Mouse (Mus musculus): ENCODE measurements at regions not wholly inside any gene's neighbourhood (a gene's known extent, or its start where the extent isn't known, plus 50 kb on each side); places are given as distances from the start of the nearest gene placed in this dataset.

- WGBS, result 64% methylated on average over 6 of the region's 6 CpGs
- peak; percentile 76 for TF ChIP-seq CTCF (IDR thresholded peaks at IDR 0.05)
- peak; percentile 90 for DNase-seq (ENCODE audit: low spot score)
- Histone ChIP-seq H3K4me2 (ENCODE audit: low read depth, low read length, poor library complexity, severe bottlenecking) (no peak overlapping the region), H3K4me3 (ENCODE audit: low read depth, low read length) (no peak overlapping the region), H3K9me3 (ENCODE audit: low read length) (no peaks in the 10 kb centered on the region), H3K36me3 (ENCODE audit: insufficient read depth, low read length) (no peaks in the 10 kb centered on the region), H3K9ac (replicated peaks; ENCODE audit: low read length, poor library complexity, severe bottlenecking) (no peak overlapping the region), H3K27me3 (ENCODE audit: insufficient read depth, low read length) (no peaks in the 10 kb centered on the region; the same call in 1 of the 2 replicates), H3K27ac (ENCODE audit: low read depth, low read length) (no peak overlapping the region), H3K4me1 (ENCODE audit: insufficient read depth, low read length) (no peaks in the 10 kb centered on the region)
- no peak for ATAC-seq (ENCODE audit: low FRiP score)
Observed at GRCm38 (mm10) chr8:34484551-34485335, 373.2 kb upstream of the Gm10131 start.

DNA sequence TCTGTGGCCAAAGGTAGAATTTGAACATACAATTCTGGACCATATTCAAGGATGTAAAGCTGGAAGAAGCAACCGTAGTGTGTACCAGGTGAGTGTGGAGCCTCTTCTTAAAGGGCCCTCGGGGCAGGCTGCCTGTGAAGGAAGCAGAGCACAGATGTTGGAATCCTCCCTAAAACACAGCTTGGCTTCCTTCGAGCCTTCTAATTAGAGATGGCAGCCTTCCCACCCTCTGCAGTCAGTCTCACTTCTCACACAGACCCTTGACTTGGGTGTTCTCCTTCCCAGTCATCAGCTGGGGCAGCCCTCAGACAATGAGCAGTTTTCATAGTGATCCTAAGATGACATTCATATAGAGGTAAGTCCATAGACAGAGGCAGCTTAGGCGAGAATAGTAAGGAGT lies 371.7 kb upstream of the Gm10131 start:
- ATAC-seq (ENCODE audit: low FRiP score) (no peak), DNase-seq (ENCODE audit: low spot score) (no peak)
- 64% methylated on average over 4 of the region's 4 CpGs for WGBS

GRCm38 (mm10) chr8:34482676-34483075 lies 371.1 kb upstream of the Gm10131 start:
- H3K9me3 ChIP-seq (ENCODE audit: low read length), result no peaks in the 10 kb centered on the region
- TF ChIP-seq CTCF (IDR thresholded peaks at IDR 0.05), result no peak
- whole genome bisulfite sequencing, result 98% methylated on average over 2 of the region's 2 CpGs
- H3K27me3 ChIP-seq (ENCODE audit: insufficient read depth, low read length), result no peaks in the 10 kb centered on the region; the same call in 1 of the 2 replicates
- H3K4me3 ChIP-seq (ENCODE audit: low read depth, low read length), result no peak overlapping the region
- H3K4me2 ChIP-seq (ENCODE audit: low read depth, low read length, poor library complexity, severe bottlenecking), result no peak overlapping the region
- H3K36me3 ChIP-seq (ENCODE audit: insufficient read depth, low read length), result no peaks in the 10 kb centered on the region
- DNase-seq (ENCODE audit: low spot score), result no peak
- no peaks in the 10 kb centered on the region for H3K4me1 ChIP-seq (ENCODE audit: insufficient read depth, low read length)
- no peak overlapping the region for H3K27ac ChIP-seq (ENCODE audit: low read depth, low read length)
- ATAC-seq (ENCODE audit: low FRiP score), result no peak
- H3K9ac ChIP-seq (replicated peaks; ENCODE audit: low read length, poor library complexity, severe bottlenecking), result no peak overlapping the region

More for the DNA sequence above, 371.7 kb upstream of the Gm10131 start:
- Histone ChIP-seq H3K27ac (ENCODE audit: low read depth, low read length) (no peak overlapping the region), H3K4me1 (ENCODE audit: insufficient read depth, low read length) (no peaks in the 10 kb centered on the region), H3K27me3 (ENCODE audit: insufficient read depth, low read length) (no peaks in the 10 kb centered on the region; the same call in 1 of the 2 replicates), H3K9me3 (ENCODE audit: low read length) (no peaks in the 10 kb centered on the region), H3K4me3 (ENCODE audit: low read depth, low read length) (no peak overlapping the region), H3K9ac (replicated peaks; ENCODE audit: low read length, poor library complexity, severe bottlenecking) (no peak overlapping the region), H3K4me2 (ENCODE audit: low read depth, low read length, poor library complexity, severe bottlenecking) (no peak overlapping the region), H3K36me3 (ENCODE audit: insufficient read depth, low read length) (no peaks in the 10 kb centered on the region)
- no peak for TF ChIP-seq CTCF (IDR thresholded peaks at IDR 0.05)

DNA sequence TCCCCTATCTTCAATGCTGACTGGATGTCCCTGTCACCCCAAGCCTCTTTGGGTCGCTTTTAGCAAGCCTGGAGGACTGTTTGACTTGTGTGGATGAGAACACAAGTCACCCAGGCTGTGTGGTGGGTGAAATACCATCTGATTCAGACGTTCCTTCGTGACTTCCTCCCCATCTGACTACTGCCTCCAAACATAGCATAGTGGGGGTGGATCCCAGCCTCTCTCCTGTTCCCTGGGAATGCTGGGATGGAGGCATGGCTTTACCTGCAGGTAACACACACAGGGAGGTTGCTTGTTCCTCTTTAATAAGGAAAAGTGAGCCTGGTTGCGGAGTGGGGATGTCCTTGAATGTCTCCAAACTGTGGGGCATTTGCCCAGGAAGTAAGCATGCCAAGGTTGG lies 369.0 kb upstream of the Gm10131 start:
- no peaks in the 10 kb centered on the region for H3K27me3 ChIP-seq (ENCODE audit: insufficient read depth, low read length)
- DNase-seq (ENCODE audit: low spot score) (no peak), ATAC-seq (ENCODE audit: low FRiP score) (no peak)
- H3K36me3 ChIP-seq (ENCODE audit: insufficient read depth, low read length), result no peaks in the 10 kb centered on the region
- H3K27ac ChIP-seq (ENCODE audit: low read depth, low read length), result no peak overlapping the region
- H3K4me1 ChIP-seq (ENCODE audit: insufficient read depth, low read length), result no peaks in the 10 kb centered on the region
- no peak for TF ChIP-seq CTCF (IDR thresholded peaks at IDR 0.05)
- H3K4me3 ChIP-seq (ENCODE audit: low read depth, low read length), result no peak overlapping the region
- 82% methylated on average over 4 of the region's 4 CpGs for WGBS
- H3K9me3 ChIP-seq (ENCODE audit: low read length), result no peaks in the 10 kb centered on the region
- no peak overlapping the region for H3K4me2 ChIP-seq (ENCODE audit: low read depth, low read length, poor library complexity, severe bottlenecking)
- H3K9ac ChIP-seq (replicated peaks; ENCODE audit: low read length, poor library complexity, severe bottlenecking), result no peak overlapping the region

GRCm38 (mm10) chr8:34478891-34479290 lies 367.4 kb upstream of the Gm10131 start:
- ATAC-seq (ENCODE audit: low FRiP score), result no peak
- Histone ChIP-seq H3K4me3 (ENCODE audit: low read depth, low read length) (no peak overlapping the region), H3K27ac (ENCODE audit: low read depth, low read length) (no peak overlapping the region), H3K4me2 (ENCODE audit: low read depth, low read length, poor library complexity, severe bottlenecking) (no peak overlapping the region), H3K9me3 (ENCODE audit: low read length) (no peaks in the 10 kb centered on the region), H3K36me3 (ENCODE audit: insufficient read depth, low read length) (no peaks in the 10 kb centered on the region), H3K27me3 (ENCODE audit: insufficient read depth, low read length) (no peaks in the 10 kb centered on the region), H3K4me1 (ENCODE audit: insufficient read depth, low read length) (0 out of 2 replicates have a peak, but pooled peaks cover 2% of the 10 kb centered on the region), H3K9ac (replicated peaks; ENCODE audit: low read length, poor library complexity, severe bottlenecking) (no peak overlapping the region)
- WGBS, result 73% methylated on average over 3 of the region's 3 CpGs
- TF ChIP-seq CTCF (IDR thresholded peaks at IDR 0.05), result no peak
- no peak for DNase-seq (ENCODE audit: low spot score)

DNA sequence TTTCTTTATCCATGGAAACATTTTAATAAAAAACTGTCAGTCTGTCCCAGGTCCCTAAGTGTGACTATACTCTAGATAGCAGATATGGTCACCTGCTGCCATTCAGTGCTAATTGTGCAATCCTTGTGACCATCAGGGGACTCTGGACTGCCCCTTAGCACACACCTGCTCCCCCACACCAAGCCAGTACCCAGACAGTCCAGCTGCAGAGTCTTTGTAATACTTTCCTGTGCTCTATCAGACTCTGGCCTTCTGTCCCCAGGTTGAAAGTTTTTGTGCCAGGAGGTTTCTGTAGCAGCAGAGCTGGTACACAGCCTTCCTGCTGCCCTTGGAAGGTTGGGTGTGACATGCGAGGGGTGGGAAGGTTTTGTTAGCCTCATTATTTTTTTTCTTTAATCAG lies 366.9 kb upstream of the Gm10131 start:
- ATAC-seq (ENCODE audit: low FRiP score) (no peak), DNase-seq (ENCODE audit: low spot score) (no peak)
- Histone ChIP-seq H3K27me3 (ENCODE audit: insufficient read depth, low read length) (no peaks in the 10 kb centered on the region), H3K9ac (replicated peaks; ENCODE audit: low read length, poor library complexity, severe bottlenecking) (no peak overlapping the region), H3K4me1 (ENCODE audit: insufficient read depth, low read length) (peaks cover 5% of the 10 kb centered on the region; the same call in 1 of the 2 replicates), H3K9me3 (ENCODE audit: low read length) (no peaks in the 10 kb centered on the region), H3K4me2 (ENCODE audit: low read depth, low read length, poor library complexity, severe bottlenecking) (no peak overlapping the region), H3K36me3 (ENCODE audit: insufficient read depth, low read length) (no peaks in the 10 kb centered on the region), H3K27ac (ENCODE audit: low read depth, low read length) (no peak overlapping the region), H3K4me3 (ENCODE audit: low read depth, low read length) (no peak overlapping the region)
- no peak for TF ChIP-seq CTCF (IDR thresholded peaks at IDR 0.05)
- WGBS, result 90% methylated on average over 1 of the region's 1 CpGs
